Mouse (Mus musculus) bone marrow, adult 2 months (tissue): ENCODE measurements around the gene Ccnl1.

Source experiments
- CTCF ChIP-seq: fragments of 200-500 bp; IDR thresholded peaks from 2 replicates; pipeline ENCODE4 v1.5.1; 2011; ENCODE audit warnings: low read length, control low read depth; ENCODE audit not compliant: control insufficient read depth, insufficient read depth
- POLR2A ChIP-seq: fragments of 200-500 bp; IDR thresholded peaks from 2 replicates; pipeline ENCODE4 v1.6.1; 2011; ENCODE audit warnings: low read depth, mild to moderate bottlenecking, control low read depth, low read length, borderline replicate concordance; ENCODE audit not compliant: control insufficient read depth

DNA sequence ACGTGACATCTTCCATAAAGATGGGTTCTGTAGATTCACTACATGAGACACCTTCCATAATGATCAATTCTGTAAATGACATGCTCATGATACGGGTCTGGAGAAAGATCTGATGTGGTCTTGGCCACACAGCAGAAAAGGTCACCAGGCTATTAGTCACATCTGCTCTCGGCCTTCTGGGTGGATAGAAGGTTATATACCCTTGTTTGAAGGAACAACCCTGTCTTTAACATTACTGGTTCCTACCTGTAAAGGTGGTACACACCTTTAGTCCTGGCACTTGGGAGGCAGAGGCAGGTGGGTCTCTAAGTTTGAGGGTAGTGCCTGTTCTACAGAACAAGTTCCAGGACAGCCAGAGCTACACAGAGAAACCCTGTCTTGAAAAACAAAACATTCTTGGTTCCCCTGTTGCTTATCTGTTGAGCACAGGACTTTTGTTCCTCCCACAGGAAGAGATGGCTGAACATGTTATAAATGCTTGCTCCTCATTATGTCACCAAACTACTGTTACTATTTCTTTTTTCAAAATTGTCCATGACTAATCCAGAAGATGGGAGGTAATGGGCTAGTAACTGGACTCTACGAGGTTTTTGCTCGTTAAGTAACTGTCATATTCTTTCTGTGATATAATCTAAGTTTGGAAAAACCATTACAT, 2.4 kb upstream of the Ccnl1 start:
- no peak for TF ChIP-seq POLR2A
- TF ChIP-seq CTCF = no peak
